Mouse (Mus musculus) B cell, adult 2 months (primary cell): ENCODE data around the gene Oprd1.
A peak's percentile ranks its signal among the peaks of the same experiment; 100 is the strongest.

Experiments
- DNase-seq, 2 experiments: peaks; one replicate each; pipeline ENCODE4 v3.0.0; 2022

Gene Oprd1

DNA sequence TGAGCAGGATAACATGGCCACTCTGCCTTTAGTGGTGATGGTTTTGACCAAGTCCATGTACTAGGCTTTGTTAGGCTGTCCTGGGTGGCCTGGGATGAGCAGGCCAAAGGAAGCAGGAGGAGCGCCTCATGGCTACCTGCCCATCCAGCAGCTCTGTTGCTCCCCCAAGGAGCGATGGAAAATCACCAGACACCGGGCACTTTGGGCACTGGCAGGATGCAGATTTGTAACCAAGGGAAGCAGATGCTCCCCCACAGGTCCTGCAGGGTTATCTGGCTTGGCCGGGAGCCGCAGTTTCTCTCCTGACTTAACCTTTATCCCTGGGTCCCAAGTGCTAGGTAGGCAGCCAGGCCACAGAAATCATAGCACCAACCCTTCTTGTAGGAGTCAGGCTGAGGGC lies 10.9 kb downstream of the Oprd1 start:
- no peak for DNase-seq

DNA sequence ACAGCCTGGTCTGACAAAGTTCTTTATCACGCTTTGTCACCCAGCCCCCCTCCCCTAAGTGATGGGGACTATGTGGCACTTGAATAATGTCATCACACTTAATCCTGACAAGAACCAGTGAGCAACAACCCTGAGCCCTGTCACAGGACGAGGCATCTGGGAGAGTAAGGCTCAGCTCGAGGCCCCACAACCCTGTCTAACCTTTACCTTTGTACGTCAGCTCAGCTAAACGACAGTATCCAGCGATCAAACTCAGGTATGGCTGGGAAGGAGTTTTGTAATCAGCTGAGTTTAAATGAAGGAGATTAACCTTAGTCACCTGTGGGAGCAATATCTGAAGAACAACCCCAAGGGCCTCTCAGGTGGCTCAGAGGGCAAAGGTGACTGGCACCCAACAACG lies 12.0 kb downstream of the Oprd1 start:
- no peak for DNase-seq

DNA sequence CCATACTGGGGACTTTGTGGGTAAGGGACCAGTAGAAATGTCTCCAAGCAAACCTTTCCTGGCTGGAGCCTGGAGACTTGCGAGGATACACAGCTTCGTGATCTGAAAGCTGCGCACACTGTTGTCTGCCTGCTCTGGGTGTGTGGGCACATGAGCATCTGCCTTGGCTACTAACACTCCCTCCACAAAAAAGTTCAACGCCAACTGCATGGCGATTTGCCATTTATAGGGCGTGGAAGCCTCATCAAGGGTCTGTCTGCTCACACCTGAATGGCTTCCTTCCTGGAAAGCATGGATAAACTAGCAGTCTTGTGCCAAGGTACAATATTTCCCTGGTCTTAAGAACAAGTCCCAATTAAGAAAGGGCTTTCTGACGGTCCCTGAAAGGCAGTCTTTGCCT lies 12.5 kb downstream of the Oprd1 start:
- DNase-seq = no peak

DNA sequence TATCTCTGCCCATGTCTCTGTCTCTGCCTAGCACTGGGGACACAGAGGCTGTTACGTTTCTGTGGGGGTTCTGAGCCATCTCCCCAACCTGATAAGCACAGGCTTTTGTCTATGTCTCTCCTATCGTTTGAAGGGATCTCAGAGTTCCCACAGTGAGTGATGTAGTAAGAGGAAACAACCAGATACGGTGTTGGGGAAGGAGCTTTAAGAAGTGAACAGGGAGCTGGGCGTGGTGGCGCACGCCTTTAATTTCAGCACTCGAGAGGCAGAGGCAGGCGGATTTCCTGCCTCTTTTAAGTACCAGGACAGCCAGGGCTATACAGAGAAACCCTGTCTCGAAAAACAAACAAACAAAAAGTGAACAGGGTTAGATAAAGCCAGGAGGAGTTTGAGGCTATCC lies 13.2 kb downstream of the Oprd1 start:
- no peak for DNase-seq

DNA sequence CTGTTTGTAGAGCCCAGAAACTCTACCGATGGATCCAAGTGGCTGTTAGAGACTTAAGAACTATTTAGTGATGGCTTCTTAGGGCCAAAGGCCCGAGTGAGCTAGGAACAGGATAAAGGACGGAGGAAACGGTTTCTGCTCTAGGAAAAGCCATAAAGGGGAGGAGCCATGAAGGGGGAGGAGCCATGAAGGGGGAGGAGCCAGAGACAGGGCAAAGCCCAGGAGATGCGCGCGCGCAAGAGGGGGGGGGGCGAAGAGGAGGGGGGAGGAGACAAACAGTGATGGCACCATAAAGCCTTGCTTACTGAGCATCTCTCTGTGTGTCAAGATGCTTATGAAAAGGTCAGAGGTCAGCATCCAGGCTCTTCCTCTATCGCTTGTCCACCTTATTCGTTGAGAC lies 13.6 kb downstream of the Oprd1 start:
- DNase-seq = no peak

DNA sequence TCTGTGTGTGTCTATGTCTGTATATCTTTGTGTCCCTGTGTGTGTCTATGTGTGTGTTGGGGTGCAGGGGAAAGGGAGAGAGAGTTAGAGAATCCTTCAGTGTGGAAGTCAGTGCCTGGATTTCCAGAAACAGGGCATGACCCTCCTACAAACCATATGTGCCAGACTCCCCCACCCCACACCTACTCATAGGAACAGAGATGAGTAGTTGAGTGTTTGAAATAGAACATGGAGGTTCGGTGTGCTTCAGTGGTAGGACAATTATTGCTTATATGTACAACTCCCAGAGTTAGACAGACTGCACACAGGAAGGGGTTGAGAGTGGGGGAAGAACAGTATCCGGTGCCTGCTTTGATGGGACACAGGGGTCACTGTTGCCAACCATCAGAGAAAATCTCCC lies 14.2 kb downstream of the Oprd1 start:
- DNase-seq = no peak

DNA sequence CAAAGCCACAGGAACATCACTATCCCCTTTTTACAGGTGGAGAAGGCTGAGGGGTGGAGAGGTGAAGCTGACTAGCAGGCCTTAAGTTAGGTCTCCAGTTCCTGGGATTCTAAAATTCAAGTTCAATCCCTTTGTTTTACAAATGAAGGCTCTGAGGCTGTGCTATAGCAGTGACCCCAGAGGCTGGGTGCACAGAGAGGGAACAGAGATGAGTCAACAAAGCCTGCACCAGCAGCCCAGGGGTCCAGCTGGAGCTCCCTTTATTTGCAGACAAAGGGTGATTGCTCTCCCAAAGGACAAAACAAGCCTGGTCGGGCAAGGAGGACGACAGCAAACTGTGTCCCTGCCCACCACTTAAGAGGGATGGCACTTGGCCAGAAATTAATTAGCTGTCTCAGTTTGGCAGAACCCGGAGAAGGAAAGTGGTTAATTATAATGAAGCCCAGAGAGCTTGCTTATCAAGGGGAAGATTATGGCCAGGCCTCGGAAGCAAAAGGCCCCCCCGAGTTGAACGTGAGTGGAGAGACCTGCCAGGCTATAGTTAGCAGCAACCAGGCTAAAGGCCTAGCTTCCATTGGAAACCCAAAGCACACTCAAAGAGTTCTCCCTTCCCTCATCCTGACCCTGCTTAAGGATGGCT lies 15.2 kb downstream of the Oprd1 start:
- DNase-seq = no peak

DNA sequence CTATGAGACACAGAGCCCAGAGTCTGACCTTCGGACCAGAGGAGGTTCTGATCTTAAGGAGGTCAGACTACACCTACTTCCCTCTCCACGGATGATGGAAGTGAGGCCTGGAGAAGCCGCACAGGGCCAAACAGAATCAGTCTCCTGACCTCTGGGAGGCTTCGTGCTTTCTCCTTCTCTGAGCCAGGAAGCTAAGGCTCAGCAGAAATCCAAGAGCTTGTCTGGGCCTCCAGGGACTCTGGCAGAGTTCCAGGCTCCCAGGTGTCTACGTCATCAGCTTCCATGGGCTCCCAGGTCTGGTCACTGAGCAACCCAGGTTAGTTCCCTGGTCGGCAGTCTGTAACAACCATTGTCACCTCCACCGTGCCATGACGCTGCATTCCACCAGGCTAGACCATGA lies 17.2 kb downstream of the Oprd1 start:
- DNase-seq = no peak

DNA sequence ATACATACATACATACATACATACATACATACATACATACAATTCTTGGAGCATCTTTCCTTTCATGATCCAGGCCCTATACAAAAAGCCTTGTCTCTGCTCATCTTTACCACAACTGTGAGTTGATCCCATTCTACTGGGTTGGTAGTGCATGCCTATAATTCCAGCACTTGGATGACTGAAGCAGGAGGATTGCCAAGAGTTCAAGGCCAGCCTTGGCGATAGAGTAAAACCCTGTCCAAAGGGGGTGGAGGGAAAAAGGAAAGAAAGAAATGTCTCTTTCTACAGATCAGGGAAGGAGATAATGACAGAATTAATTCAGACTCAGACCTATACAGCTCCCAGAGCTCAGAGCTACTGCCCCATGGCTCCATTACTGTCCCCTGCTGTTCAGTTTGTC lies 21.1 kb downstream of the Oprd1 start:
- DNase-seq = no peak

DNA sequence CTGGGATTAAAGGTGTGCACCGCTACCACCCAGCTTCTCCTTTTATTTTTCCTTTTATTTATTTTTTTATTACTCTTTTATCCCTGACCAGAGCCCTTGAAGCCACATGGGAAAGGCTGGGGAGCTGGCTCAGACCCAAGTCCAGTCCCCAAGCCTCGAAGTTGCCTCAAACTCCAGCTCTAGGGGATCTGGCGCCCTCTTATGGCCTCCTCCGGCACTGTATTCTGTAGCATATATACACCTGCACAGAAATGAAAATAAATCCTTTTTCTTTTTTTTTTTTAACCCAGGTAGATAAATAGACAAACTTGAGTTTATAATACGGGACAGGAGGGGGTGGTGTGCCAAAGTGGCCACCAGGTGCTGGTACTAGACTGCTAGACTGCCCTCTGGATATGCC lies 22.6 kb downstream of the Oprd1 start:
- peak; percentile 29 to 34 for DNase-seq

DNA sequence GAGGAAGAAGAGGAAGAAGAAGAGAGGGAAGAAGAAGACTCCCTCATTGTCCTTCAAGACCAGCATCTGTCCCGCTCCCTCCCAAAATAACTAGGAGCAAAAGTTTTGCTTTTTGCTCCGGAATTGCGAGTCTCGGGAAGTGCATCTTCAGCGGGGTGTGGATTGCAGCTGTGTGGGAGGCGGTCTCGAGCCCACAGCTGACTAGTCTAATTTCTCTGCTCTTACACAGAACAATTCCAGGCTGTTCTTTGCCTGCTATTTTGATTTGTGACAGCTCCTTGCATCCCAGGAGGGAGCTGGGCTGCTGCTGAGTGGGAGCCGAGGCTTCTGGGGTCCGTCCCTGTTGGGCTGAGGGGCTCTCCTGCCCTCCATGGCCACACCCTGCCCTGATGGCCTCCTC lies 24.7 kb downstream of the Oprd1 start:
- DNase-seq = no peak

DNA sequence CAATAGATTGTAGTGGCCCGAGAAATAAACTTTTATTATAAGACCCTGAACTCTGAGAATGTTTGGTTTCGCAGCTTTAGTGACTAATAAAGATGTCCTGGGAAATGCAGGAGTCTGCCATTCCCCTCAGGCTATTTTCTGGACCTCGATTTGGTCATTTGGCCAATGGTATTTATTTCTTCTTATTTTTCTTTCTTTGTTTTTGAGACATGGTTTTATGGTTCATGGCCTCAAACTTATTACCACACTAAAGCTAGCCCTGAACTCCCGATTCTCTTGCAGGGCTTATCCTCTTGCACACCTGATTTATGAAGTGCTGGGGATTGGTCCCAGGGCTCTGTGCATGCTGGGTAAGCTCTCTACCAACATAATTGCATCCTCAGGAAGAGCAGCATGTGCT lies 28.0 kb downstream of the Oprd1 start:
- no peak for DNase-seq

DNA sequence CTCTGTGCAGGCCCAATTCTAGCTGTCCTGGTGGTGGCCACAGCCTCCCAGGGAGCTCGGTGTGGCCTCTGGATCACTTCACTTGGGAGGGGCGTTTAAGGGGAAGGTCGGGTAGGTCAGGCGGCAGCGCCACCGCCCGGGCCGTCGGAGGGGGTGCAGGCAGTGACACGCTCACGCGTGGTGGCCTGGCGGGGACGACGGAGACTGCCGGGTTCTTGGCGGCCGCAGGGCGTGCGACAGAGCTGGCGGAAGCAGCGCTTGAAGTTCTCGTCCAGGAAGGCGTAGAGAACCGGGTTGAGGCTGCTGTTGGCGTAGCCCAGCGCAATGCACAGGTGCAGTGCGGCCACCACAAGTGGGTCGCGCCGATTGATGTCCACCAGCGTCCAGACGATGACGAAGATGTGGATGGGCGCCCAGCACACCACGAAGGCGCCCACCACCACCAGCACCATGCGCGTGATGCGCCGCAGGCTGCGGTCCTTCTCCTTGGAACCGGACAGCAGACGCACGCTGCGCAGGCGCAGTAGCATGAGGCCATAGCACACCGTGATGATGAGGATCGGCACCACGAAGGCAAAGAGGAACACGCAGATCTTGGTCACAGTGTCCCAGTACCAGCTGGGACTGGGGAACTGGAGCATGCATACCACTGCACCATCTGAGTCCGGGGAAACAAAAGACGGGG lies 30.7 kb downstream of the Oprd1 start:
- peak; percentile 17 to 32 for DNase-seq

DNA sequence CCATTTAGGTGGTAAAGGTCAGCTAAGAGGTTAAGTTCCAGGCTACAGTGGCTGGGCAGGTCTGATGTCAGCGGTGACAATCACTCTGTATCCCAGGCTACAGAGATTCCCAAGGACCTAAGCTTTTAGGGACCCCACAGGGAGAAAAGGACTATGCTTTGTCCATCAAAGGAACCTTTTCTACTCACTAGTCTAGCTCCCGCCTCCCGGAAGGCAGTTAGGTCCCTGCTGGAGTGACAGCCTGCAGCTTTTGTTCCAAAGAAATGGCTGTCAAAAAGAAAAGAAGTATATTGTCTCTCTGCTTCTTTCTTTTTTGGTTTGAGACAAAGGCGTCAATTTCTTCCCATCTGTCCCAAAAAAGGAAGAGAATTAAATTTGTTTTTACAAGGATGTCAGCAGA lies 33.1 kb downstream of the Oprd1 start:
- no peak for DNase-seq

DNA sequence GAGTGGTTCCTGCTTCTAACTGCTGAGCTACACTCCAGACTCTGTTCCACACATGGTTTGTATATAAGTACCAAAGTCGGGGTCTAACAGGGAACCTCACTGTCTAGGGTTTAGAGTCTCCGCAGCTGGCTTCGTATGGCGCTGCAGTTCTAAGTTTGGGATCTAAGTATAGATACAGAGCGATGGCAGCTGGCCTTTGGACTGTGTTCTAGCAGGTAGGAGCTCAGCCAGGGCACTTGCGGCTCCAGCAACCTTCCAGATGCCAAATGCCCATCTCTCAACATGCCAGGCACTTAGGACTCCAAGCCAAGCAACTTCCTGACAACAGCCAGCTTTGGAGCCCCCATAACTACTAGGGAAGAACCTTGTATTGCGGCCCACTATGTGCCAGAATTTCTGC lies 36.1 kb downstream of the Oprd1 start:
- no peak for DNase-seq

DNA sequence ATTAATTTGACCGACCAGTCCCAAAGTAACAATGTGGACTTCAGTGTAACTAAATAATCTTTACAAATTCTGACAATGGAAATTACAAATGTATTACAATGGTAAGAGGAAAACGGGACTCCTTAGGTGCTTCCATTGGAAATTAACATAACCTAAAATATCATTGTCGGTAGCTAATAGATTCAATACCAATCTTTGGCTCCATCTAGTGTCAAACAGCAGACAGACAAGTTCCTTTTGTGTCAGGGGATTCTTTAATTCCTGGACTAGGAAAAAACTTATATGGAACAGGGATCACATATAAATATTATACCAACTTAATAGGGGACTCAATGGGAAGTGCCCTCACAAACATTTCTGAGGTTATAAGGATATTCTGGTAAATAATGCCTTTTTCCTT lies 43.1 kb downstream of the Oprd1 start:
- no peak for DNase-seq

DNA sequence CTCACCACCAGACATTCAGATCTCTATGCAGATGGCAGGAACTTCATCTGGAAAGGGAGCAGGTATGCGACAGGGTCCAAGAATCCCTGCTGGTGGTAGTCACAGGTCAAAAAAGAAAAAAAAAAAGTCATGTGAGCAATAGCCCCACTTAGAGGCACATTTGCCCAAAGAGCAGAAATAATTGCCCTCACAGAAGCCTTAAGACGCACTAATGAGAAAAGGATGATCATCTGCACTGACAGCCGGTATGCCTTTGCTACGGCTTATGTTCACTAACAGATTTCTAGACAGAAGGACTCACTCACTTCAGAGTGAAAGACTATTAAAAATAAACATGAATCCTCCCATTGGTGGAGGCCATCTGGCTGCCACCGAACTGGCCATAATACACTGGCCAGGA lies 44.7 kb downstream of the Oprd1 start:
- no peak for DNase-seq

DNA sequence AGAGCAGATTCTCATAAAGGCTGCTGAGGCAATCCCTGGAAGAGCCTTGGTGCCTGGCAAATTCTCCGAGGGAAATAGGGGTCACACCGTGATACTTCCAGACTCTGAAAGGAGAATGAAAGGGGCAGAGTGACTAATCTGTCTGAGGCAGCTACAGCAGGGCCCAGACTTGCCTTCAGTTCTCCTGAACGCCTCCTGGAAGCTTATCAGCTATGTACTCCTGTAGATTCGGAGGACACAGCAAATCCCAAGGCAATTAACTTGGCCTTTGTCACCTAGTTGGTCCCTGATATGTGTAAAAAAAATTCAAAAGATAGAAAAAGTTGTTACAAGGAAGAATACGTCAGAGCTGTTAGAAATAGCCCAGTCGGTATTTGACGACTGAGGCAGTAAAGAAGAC lies 49.2 kb downstream of the Oprd1 start:
- DNase-seq = no peak

DNA sequence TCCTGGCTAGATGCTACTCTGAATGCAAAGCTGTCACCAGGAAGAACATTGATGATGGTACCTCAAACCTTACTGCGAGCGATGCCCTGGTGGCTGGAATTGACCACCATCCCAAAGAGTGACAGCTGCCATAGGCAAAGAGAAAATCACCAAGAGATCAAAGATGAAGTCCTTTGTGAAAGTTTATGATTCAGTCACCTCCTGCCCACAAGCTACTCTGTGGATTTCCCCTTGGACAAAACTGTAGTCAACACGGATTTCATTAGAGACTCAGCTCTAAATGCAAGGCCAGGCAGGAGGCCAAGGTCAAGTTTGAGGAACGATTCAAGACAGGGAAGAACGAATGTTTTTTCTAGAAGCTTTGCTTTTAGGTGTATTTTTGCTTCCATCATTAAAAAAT lies 50.4 kb downstream of the Oprd1 start:
- no peak for DNase-seq

DNA sequence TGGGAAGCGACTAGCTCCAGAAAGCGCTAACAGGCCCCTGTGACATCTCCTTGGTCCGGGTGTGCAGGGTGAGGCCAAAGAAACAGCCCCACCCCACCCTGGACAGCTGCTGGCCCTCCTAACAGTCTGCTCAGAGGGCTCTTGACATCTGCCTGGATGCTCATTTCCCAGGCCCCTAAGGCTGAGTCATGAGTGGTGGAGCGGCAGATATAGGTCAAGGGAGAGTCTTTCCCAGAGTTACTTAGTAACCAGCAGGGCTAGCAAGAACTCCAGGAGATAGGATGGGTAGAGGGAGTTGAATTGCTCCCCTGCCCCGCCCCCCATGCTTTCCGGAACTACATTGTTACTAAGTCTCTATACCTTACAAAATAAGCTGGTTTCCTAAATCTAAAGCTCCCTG lies 51.1 kb downstream of the Oprd1 start:
- DNase-seq = no peak

DNA sequence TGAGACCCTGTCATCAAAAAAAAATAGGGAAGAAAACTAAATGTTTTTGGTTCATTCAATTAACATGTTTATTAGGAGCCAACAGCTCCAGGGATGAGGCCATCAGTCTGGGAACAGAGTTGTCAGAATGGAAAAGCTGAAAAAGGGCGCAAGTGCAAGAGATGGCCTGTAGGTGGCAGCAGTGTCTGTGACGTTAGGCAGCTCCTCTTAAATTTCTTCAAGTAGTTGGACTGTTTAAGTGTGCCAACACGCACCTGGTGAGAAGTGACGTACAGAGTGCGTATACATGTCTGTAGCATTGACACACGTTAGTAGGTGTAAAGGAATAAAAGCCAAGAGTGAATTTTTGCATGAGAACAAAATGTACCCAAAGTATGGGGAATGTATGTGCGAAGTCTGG lies 55.4 kb downstream of the Oprd1 start:
- peak; percentile 64 to 65 for DNase-seq

DNA sequence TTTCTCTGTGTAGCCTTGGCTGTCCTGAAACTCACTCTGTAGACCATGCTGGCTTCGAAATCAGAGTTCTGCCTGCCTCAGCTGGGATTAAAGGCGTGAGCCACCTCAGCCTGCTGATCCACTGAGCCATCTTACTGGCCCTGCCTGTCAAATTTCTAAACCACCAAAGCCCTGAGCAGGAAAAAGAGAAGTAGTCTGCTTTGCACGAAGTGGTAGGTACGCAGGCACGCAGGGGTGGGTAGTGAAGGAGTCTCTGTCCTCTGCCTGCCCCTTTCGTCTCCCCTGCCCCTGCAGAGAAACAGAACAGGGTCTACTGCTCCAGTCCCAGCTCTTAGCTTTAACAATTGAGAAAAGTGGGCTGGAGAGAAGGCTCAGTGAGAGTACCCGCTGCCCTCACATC lies 59.2 kb downstream of the Oprd1 start:
- peak; percentile 59 to 68 for DNase-seq

DNA sequence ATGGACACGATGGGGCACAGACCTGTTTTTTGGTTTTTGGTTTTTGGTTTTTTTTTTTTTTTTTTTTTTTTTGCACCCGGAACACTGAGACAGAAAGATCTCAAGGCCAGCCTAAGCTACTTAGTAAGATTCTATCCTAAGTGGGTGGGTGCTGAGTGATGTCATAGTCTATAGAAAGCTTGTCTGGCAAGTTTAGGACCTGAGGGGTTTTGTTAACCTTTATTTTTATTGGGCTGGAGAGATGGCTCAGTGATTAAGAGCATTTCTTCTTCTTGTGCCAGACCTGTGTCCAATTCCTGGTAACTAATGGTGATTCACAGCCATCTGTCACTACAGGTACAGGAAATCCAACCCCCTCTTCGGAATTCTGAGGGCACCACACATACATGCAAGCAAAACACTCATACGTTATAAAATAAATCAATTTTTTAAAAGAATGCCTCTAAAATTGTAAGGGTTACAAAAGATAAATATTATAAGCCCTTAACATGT lies 63.7 kb downstream of the Oprd1 start:
- DNase-seq = no peak

DNA sequence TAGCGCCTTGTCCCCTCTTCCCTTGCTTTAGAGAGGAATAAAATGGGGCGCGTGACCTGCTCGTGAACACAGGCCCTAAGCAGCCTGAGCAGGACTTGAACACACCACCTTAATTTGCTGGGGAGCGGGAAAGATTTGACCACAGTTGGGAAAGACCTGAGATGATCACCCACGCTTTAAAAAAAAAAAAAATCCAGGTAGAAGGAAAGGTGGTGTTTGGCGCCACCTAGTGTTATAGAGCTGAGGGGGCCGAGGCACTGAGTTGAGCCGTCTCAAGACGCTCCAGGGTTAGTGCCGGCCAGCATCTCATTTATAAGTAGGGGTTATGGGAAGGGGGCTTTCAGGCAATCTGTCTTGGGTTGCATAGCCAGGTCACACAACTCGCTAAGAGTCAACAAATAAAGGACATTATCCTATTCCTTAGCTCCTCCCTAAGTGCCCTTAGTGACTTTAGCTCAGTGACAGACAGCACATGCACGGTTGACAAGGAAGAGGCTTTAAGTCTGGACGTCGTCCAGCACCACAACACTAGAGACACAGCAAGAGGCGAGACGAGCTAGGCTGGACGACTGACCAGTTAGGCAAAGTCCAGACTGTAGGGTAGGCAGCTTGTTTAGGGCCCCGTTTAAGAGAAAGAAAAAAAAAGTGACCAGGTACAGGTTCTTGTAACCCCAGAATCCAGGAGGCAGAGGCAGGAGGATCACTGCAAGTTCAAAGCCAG lies 64.6 kb downstream of the Oprd1 start:
- peak; percentile 77 to 80 for DNase-seq
